Mouse (Mus musculus) forebrain, embryonic 11.5 days (tissue): ENCODE data around the gene Mmp24. TPM values are rescaled to one million over a fixed set of nuclear protein-coding genes. Genes with fewer than 3 reads are reported as not detected.

Experiments used
- ATAC-seq: fragments of 200-750 bp; cut with Nextera tagmentation; replicated peaks from 2 replicates; pipeline ENCODE4 v1.8.0; 2017; ENCODE audit warnings: moderate TSS enrichment; ENCODE audit not compliant: low FRiP score
- DNase-seq: peaks from one replicate; pipeline ENCODE4 v3.0.0-alpha.2; 2017; ENCODE audit warnings: low spot score
- H3K27ac ChIP-seq: fragments of 300-500 bp; sonication (generic); 2 replicates; pipeline ENCODE4 v1.5.1; 2014; ENCODE audit warnings: low read depth, low read length
- H3K27me3 ChIP-seq: fragments of 300-500 bp; sonication (generic); 2 replicates; pipeline ENCODE4 v1.6.1; 2014; ENCODE audit warnings: mild to moderate bottlenecking, low read length, mixed read lengths; ENCODE audit not compliant: control insufficient read depth, insufficient read depth
- H3K36me3 ChIP-seq: fragments of 300-500 bp; sonication (generic); 2 replicates; pipeline ENCODE4 v1.6.1; 2014; ENCODE audit warnings: mild to moderate bottlenecking, low read length, moderate library complexity, mixed read lengths; ENCODE audit not compliant: control insufficient read depth, insufficient read depth
- H3K4me1 ChIP-seq: fragments of 300-500 bp; sonication (generic); replicated peaks from 2 replicates; pipeline ENCODE4 v1.6.1; 2014; ENCODE audit warnings: low read length, mixed read lengths; ENCODE audit not compliant: control insufficient read depth, insufficient read depth
- H3K4me2 ChIP-seq: fragments of 300-500 bp; sonication (generic); 2 replicates; pipeline ENCODE4 v1.6.1; 2014; ENCODE audit warnings: low read depth, mild to moderate bottlenecking, low read length, moderate library complexity, mixed read lengths; ENCODE audit not compliant: severe bottlenecking
- H3K4me3 ChIP-seq: fragments of 300-500 bp; sonication (generic); 2 replicates; pipeline ENCODE4 v1.5.1; 2014; ENCODE audit warnings: low read depth, low read length
- H3K9ac ChIP-seq: fragments of 300-500 bp; sonication (generic); 2 replicates; pipeline ENCODE4 v1.6.1; 2014; ENCODE audit warnings: low read length
- H3K9me3 ChIP-seq: fragments of 300-500 bp; sonication (generic); 2 replicates; pipeline ENCODE4 v1.6.1; 2016; ENCODE audit warnings: low read length, mixed read lengths; ENCODE audit not compliant: control insufficient read depth
- WGBS: fragments of 180-500 bp; shearing (Covaris S2); extraction: QIAGEN DNeasy Blood & Tissue Kit; methylation state at CpG from one replicate; pipeline ENCODE4 v1.1.7; 2014; 5-methylcytosine and 5-hydroxymethylcytosine counted together
- polyA plus RNA-seq: library from polyadenylated mRNA; unstranded; fragments of >200 nt; fragmentation: Nextera tagmentation; extraction: Ambion mirVana; gene quantifications from 2 replicates; pipeline ENCODE4 v1.2.1, GENCODE M21; 2014

Mmp24 gene
- polyA plus RNA-seq, 1 experiment from 2014 or later: 1.0 TPM

DNA sequence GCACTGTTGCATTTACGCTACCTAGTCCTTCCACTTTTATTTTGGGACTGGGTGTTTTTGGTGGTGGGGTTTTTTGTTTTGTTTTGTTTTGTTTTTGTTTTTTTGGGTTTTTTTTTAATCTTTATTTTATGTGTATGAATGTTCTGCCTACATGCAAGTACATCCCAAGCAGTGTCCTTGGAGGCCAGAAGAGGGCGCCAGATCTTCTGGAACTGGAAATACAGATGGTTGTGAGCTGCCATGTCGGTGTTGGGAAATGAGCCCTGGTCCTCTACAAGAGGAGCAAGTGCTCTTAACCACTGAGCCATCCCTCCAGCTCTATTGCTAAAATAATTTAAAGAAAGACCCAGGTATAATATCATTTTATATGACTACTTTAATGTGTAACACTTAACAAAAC lies 27.6 kb downstream of the Mmp24 start:
- Histone ChIP-seq H3K27ac (no peak overlapping the region), H3K9ac (no peak overlapping the region), H3K4me1 (no peaks in the 10 kb centered on the region), H3K36me3 (no peaks in the 10 kb centered on the region), H3K9me3 (no peaks in the 10 kb centered on the region), H3K4me2 (no peak overlapping the region), H3K27me3 (no peaks in the 10 kb centered on the region), H3K4me3 (no peak overlapping the region)
- 59% methylated on average over 3 of the region's 3 CpGs for WGBS
- ATAC-seq: no peak
- no peak for DNase-seq

DNA sequence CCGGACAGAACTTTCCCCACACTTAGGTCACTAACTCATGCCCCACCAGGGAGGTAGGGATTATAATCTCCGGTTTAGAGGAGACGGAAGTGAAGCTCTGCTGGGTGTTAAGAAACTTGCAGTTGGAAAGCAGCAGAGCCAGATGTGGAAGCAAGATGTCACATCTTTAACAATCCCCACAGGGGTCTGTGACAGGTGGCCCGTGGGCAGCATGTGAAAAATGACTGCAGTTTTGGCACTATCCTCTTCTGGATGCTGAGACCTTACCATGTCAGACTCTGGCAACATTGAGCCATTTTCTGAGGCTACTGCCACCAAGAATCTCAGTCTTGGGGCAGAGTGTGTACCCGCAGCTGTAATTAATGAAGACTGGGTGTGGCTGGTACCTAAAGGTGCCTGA lies 28.9 kb downstream of the Mmp24 start:
- no peak overlapping the region for H3K4me2 ChIP-seq

DNA sequence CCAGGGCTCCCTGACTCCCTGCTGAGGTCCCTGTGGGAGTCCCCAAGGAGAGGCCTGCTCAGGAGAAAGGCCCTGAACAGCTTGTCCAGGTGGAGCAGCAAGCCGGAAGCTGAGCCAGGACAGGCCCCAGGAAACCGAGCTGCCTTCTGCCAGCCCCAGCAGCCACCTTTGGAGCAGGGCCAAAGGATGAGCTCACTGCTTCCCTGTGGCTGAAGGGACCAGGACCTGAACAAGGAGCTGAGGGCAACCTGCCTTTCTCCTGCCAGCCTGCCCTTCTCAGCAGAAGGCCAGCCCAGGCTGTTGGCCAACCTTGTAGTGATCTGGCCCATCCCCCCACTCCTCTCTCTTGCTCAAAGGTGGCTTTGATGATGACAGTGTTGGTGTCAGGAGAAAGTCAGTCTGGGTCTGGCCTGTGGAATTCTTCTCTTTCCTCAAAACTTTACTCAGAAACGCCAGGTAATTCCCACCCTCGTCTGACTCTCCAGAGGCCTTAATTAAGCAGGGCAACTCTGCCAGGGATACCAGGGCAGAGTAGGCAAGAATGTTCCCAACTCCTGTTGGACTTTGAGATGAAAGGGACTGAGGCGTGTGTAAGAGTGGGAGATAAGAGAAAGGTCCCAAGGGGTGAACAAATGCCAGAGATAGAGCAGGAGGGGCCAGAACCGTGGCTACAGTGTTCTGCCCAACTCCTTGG lies 30.2 kb downstream of the Mmp24 start:
- Histone ChIP-seq H3K4me1 (no peaks in the 10 kb centered on the region), H3K4me3 (no peak overlapping the region), H3K9ac (no peak overlapping the region), H3K9me3 (no peaks in the 10 kb centered on the region), H3K36me3 (no peaks in the 10 kb centered on the region), H3K27me3 (no peaks in the 10 kb centered on the region), H3K4me2 (no peak overlapping the region), H3K27ac (no peak overlapping the region)
- 72% methylated on average over 6 of the region's 6 CpGs for WGBS
- no peak for DNase-seq
- ATAC-seq: no peak

More for the DNA sequence above, 28.9 kb downstream of the Mmp24 start:
- no peaks in the 10 kb centered on the region for H3K4me1 ChIP-seq
- ATAC-seq (no peak), DNase-seq (no peak)
- H3K4me3 ChIP-seq: no peak overlapping the region
- H3K36me3 ChIP-seq: no peaks in the 10 kb centered on the region
- no peaks in the 10 kb centered on the region for H3K9me3 ChIP-seq
- no peaks in the 10 kb centered on the region for H3K27me3 ChIP-seq
- WGBS: 78% methylated on average over 5 of the region's 5 CpGs
- H3K9ac ChIP-seq: no peak overlapping the region
- H3K27ac ChIP-seq: no peak overlapping the region

DNA sequence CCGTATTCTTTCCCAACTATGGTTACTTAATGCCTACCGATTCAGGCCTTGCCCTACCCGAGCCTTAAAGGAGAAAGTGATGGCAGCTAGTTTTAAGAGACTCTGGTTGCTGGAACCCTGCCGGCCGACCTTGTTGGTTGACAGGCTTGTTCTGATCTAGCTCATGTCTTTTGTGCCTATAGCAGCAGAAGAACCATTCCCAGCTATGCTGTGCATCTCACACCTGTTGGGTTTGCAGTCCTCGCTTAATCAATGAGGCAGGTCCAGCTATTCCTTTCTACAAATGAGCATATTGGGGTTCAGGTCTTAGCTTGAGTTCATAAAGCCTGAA lies 30.7 kb downstream of the Mmp24 start:
- ATAC-seq (no peak), DNase-seq (no peak)
- Histone ChIP-seq H3K27ac (no peak overlapping the region), H3K4me3 (no peak overlapping the region), H3K4me1 (no peaks in the 10 kb centered on the region), H3K4me2 (no peak overlapping the region), H3K36me3 (no peaks in the 10 kb centered on the region), H3K9me3 (no peaks in the 10 kb centered on the region), H3K27me3 (no peaks in the 10 kb centered on the region), H3K9ac (no peak overlapping the region)
- 83% methylated on average over 6 of the region's 6 CpGs for WGBS

DNA sequence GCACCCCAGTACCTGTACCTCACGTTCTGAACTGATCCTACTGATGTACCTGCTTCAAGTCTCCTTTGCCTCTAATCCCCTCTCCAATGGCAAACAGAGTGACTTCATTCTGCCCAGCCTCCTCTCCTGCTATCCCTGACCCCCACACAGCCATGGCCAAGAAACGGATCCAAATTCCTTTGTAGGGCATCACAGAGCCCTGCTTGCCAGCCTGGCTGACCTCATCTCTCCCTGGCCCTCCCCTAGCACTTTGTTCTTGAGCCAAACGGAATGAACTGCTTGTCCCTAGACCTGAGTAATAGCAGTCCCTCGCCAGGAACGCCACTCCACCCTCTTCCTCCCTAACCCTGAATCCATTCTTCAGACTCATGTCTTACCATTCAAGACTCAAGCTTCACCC lies 31.4 kb downstream of the Mmp24 start:
- WGBS: 75% methylated on average over 5 of the region's 5 CpGs
- ATAC-seq: no peak

DNA sequence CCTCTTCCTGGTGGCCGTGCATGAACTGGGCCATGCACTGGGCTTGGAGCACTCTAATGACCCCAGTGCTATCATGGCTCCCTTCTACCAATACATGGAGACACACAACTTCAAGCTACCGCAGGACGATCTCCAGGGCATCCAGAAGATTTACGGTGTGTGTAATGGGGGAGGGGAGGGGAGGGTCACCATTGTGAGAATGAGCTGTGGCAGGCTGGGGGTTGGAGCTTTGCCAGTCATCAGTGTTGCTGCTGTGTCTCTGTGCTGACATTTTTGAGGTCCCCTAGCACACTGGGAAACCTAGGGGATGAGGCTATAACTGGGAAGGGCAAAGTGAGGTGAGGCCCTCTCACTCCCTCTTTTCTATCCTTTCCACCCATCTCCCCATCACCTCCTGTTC lies 32.3 kb downstream of the Mmp24 start:
- Histone ChIP-seq H3K27me3 (no peaks in the 10 kb centered on the region), H3K9me3 (no peaks in the 10 kb centered on the region), H3K27ac (no peak overlapping the region), H3K36me3 (no peaks in the 10 kb centered on the region), H3K4me2 (no peak overlapping the region), H3K4me1 (no peaks in the 10 kb centered on the region), H3K9ac (no peak overlapping the region), H3K4me3 (no peak overlapping the region)
- DNase-seq (no peak), ATAC-seq (no peak)
- WGBS: 86% methylated on average over 4 of the region's 4 CpGs

More for the DNA sequence above, 31.4 kb downstream of the Mmp24 start:
- DNase-seq: no peak
- H3K36me3 ChIP-seq: no peaks in the 10 kb centered on the region
- H3K4me3 ChIP-seq: no peak overlapping the region
- no peak overlapping the region for H3K9ac ChIP-seq
- no peaks in the 10 kb centered on the region for H3K27me3 ChIP-seq
- no peaks in the 10 kb centered on the region for H3K4me1 ChIP-seq
- H3K9me3 ChIP-seq: no peaks in the 10 kb centered on the region
- H3K27ac ChIP-seq: no peak overlapping the region
- no peak overlapping the region for H3K4me2 ChIP-seq

DNA sequence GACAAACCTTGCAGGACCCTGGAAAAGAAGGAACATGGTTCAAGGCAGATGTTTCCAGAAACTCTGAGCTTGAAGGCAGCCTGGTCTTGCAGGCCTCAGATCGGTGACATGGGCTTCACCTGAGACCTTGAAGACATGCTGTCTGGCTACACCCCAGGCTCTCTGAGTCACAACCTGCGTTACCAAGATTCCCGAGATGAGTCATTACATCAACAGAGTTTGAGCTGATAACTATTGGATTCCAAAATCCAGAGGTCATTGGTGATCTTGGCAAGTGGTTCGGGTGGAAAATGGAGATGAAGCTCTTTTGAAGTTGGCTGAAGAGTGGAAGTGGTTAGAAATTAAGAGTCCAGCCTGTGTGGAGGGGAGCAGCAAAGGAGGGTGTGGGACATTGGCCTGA lies 34.5 kb downstream of the Mmp24 start:
- Histone ChIP-seq H3K27ac (no peak overlapping the region), H3K9me3 (no peaks in the 10 kb centered on the region), H3K9ac (no peak overlapping the region), H3K27me3 (no peaks in the 10 kb centered on the region), H3K4me2 (no peak overlapping the region), H3K36me3 (no peaks in the 10 kb centered on the region), H3K4me3 (no peak overlapping the region), H3K4me1 (no peaks in the 10 kb centered on the region)
- WGBS: 86% methylated on average over 4 of the region's 4 CpGs
- DNase-seq (no peak), ATAC-seq (no peak)

DNA sequence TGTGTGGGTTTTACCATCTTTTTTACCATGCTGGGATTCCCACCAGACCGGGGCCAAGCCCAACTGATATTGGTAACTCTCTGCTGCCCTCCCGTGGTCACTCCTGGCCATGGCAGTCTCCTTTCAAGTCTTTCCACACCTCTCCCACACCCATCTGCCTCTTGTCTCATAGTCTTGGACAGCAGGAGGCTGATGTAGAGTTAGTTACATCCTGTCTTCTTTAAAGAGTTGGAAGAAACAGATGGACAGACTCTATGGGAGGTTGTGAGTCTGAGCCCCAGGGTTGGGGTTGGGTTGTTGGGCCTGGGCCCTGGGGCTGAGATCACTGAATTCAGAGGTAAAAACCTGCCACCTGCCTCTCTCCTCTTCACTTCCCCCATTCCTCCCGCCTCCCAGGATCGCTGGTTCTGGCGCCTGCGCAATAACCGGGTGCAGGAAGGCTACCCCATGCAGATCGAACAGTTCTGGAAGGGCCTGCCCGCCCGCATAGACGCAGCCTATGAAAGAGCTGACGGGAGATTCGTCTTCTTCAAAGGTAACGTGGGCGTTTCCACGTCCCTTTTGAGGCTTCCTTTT lies 36.8 kb downstream of the Mmp24 start:
- Histone ChIP-seq H3K9ac (no peak overlapping the region), H3K4me1 (no peaks in the 10 kb centered on the region), H3K4me3 (no peak overlapping the region), H3K27me3 (no peaks in the 10 kb centered on the region), H3K36me3 (no peaks in the 10 kb centered on the region), H3K27ac (no peak overlapping the region), H3K4me2 (no peak overlapping the region), H3K9me3 (no peaks in the 10 kb centered on the region)
- WGBS: 39% methylated on average over 16 of the region's 16 CpGs
- ATAC-seq (no peak), DNase-seq (peak; percentile 90)

DNA sequence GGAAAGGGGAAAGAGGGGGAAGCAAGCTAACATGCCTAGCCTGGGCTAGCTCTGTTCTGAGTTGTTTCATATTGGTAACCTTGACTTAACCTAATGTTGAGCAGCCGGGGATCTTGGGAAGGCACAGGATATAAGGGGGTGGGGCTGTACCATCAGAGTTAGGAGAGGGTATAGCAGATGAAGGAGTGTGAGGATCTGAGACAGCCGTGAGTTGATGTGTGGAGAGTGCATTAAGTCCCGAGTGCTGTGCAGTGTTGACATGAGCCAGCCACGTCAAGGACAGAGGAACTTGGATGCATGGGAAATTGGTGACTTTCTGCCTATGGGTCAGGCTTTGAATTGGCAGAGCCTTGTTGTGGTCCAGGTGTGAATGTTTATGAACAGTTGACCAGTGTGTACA lies 37.5 kb downstream of the Mmp24 start:
- 81% methylated on average over 4 of the region's 4 CpGs for WGBS
- Histone ChIP-seq H3K4me3 (no peak overlapping the region), H3K27me3 (no peaks in the 10 kb centered on the region), H3K4me1 (no peaks in the 10 kb centered on the region), H3K4me2 (no peak overlapping the region), H3K9me3 (no peaks in the 10 kb centered on the region), H3K27ac (no peak overlapping the region), H3K36me3 (no peaks in the 10 kb centered on the region), H3K9ac (no peak overlapping the region)
- DNase-seq (no peak), ATAC-seq (no peak)
